Mouse (Mus musculus) midbrain, embryonic 11.5 days (tissue): ENCODE measurements around the gene Tax1bp3. TPM values are rescaled to one million over a fixed set of nuclear protein-coding genes. Genes with fewer than 3 reads are reported as not detected.

Source experiments
- ATAC-seq: fragments of 200-750 bp; cut with Nextera tagmentation; 2 replicates; pipeline ENCODE4 v1.8.0; 2017; ENCODE audit warnings: moderate TSS enrichment, moderate library complexity; ENCODE audit not compliant: low FRiP score
- DNase-seq: peaks from one replicate; pipeline ENCODE4 v3.0.0; 2015; ENCODE audit warnings: low spot score; ENCODE audit errors: missing footprints
- H3K27ac ChIP-seq: fragments of 300-500 bp; sonication (generic); 2 replicates; pipeline ENCODE4 v1.5.1; 2014; ENCODE audit warnings: low read depth, low read length
- H3K27me3 ChIP-seq: fragments of 300-500 bp; sonication (generic); 2 replicates; pipeline ENCODE4 v1.6.1; 2014; ENCODE audit warnings: mild to moderate bottlenecking, low read length, moderate library complexity, mixed read lengths; ENCODE audit not compliant: control insufficient read depth, insufficient read depth
- H3K36me3 ChIP-seq: fragments of 300-500 bp; sonication (generic); 2 replicates; pipeline ENCODE4 v1.6.1; 2014; ENCODE audit warnings: mild to moderate bottlenecking, low read length, moderate library complexity, mixed read lengths; ENCODE audit not compliant: control insufficient read depth, insufficient read depth
- H3K4me1 ChIP-seq: fragments of 300-500 bp; sonication (generic); 2 replicates; pipeline ENCODE4 v1.6.1; 2014; ENCODE audit warnings: low read length; ENCODE audit not compliant: control insufficient read depth, insufficient read depth
- H3K4me2 ChIP-seq: fragments of 300-500 bp; sonication (generic); 2 replicates; pipeline ENCODE4 v1.6.1; 2014; ENCODE audit warnings: mild to moderate bottlenecking, moderate library complexity
- H3K4me3 ChIP-seq: fragments of 300-500 bp; sonication (generic); 2 replicates; pipeline ENCODE4 v1.5.1; 2014; ENCODE audit warnings: low read depth, low read length
- H3K9ac ChIP-seq: fragments of 300-500 bp; sonication (generic); 2 replicates; pipeline ENCODE4 v1.6.1; 2014; ENCODE audit warnings: low read length
- H3K9me3 ChIP-seq: fragments of 300-500 bp; sonication (generic); 2 replicates; pipeline ENCODE4 v1.6.1; 2016; ENCODE audit warnings: low read length; ENCODE audit not compliant: control insufficient read depth
- WGBS: fragments of 180-500 bp; shearing (Covaris S2); extraction: QIAGEN DNeasy Blood & Tissue Kit; methylation state at CpG from one replicate; pipeline ENCODE4 v1.1.7; 2014; 5-methylcytosine and 5-hydroxymethylcytosine counted together
- polyA plus RNA-seq: library from polyadenylated mRNA; unstranded; fragments of >200 nt; fragmentation: Nextera tagmentation; extraction: Ambion mirVana; gene quantifications from 2 replicates; pipeline ENCODE4 v1.2.1, GENCODE M21; 2014

Tax1bp3 gene
- polyA plus RNA-seq, 1 experiment from 2014 or later: 183 TPM

- no peak overlapping the region for H3K4me3 ChIP-seq
- no peak for ATAC-seq
- H3K27ac ChIP-seq: no peak overlapping the region
- H3K9me3 ChIP-seq: no peaks in the 10 kb centered on the region
- H3K4me1 ChIP-seq: no peaks in the 10 kb centered on the region
- WGBS: 51% methylated on average over 11 of the region's 11 CpGs
- H3K9ac ChIP-seq: no peak overlapping the region
- no peaks in the 10 kb centered on the region for H3K36me3 ChIP-seq
- no peaks in the 10 kb centered on the region for H3K27me3 ChIP-seq
- no peak overlapping the region for H3K4me2 ChIP-seq
- DNase-seq: peak; percentile 87
These were observed 30.6 kb upstream of the Tax1bp3 start for GRCm38 (mm10) chr11:73146026-73146974.

GRCm38 (mm10) chr11:73146975-73147365, 29.9 kb upstream of the Tax1bp3 start:
- WGBS: 61% methylated on average over 7 of the region's 7 CpGs

GRCm38 (mm10) chr11:73148209-73148608, 28.7 kb upstream of the Tax1bp3 start:
- no peak overlapping the region for H3K27ac ChIP-seq
- DNase-seq: no peak
- H3K4me2 ChIP-seq: no peak overlapping the region
- H3K36me3 ChIP-seq: no peaks in the 10 kb centered on the region
- no peaks in the 10 kb centered on the region for H3K9me3 ChIP-seq
- WGBS: 75% methylated on average over 9 of the region's 9 CpGs
- no peaks in the 10 kb centered on the region for H3K27me3 ChIP-seq
- no peak overlapping the region for H3K9ac ChIP-seq
- no peaks in the 10 kb centered on the region for H3K4me1 ChIP-seq
- no peak overlapping the region for H3K4me3 ChIP-seq
- no peak for ATAC-seq

More at GRCm38 (mm10) chr11:73146975-73147365, 29.9 kb upstream of the Tax1bp3 start:
- DNase-seq (no peak), ATAC-seq (no peak)
- Histone ChIP-seq H3K36me3 (no peaks in the 10 kb centered on the region), H3K27ac (no peak overlapping the region), H3K27me3 (no peaks in the 10 kb centered on the region), H3K9ac (no peak overlapping the region), H3K9me3 (no peaks in the 10 kb centered on the region), H3K4me2 (no peak overlapping the region), H3K4me1 (no peaks in the 10 kb centered on the region), H3K4me3 (no peak overlapping the region)

- Histone ChIP-seq H3K4me2 (no peak overlapping the region), H3K4me1 (0 out of 2 replicates have a peak, but pooled peaks cover under 1% of the 10 kb centered on the region), H3K27ac (no peak overlapping the region), H3K36me3 (no peaks in the 10 kb centered on the region), H3K4me3 (no peak overlapping the region), H3K9ac (no peak overlapping the region), H3K27me3 (peaks cover 8% of the 10 kb centered on the region), H3K9me3 (no peaks in the 10 kb centered on the region)
- DNase-seq: no peak
- WGBS: 81% methylated on average over 6 of the region's 6 CpGs
- ATAC-seq: no peak
These were observed 21.8 kb upstream of the Tax1bp3 start for GRCm38 (mm10) chr11:73155071-73155470.

GRCm38 (mm10) chr11:73159957-73160810, 16.7 kb upstream of the Tax1bp3 start, which contains the start of gene P2rx5:
TSS of gene P2rx5 (plus strand) at chr11:73160421.
- peaks cover 5% of the 10 kb centered on the region for H3K4me1 ChIP-seq
- ATAC-seq: peak; percentile 64
- no peak within 1 kb of the TSS for H3K27ac ChIP-seq
- H3K4me2 ChIP-seq: peak within 1 kb of the TSS; percentile 68
- WGBS: 4% methylated on average over 49 of the region's 49 CpGs
- no peaks in the 10 kb centered on the region for H3K36me3 ChIP-seq
- H3K9ac ChIP-seq: peak within 1 kb of the TSS; percentile 54
- no peaks in the 10 kb centered on the region for H3K9me3 ChIP-seq
- DNase-seq: peak; percentile 87
- H3K27me3 ChIP-seq: peaks cover 18% of the 10 kb centered on the region
- peak within 1 kb of the TSS; percentile 32 for H3K4me3 ChIP-seq

- no peak for ATAC-seq
- no peaks in the 10 kb centered on the region for H3K36me3 ChIP-seq
- peak overlapping the region; percentile 68 for H3K4me2 ChIP-seq
- no peaks in the 10 kb centered on the region for H3K9me3 ChIP-seq
- 24% methylated on average over 6 of the region's 6 CpGs for WGBS
- no peak overlapping the region for H3K27ac ChIP-seq
- H3K4me3 ChIP-seq: peak overlapping the region; percentile 32
- H3K4me1 ChIP-seq: peaks cover 5% of the 10 kb centered on the region
- peak; percentile 81 for DNase-seq
- H3K27me3 ChIP-seq: peaks cover 18% of the 10 kb centered on the region
- H3K9ac ChIP-seq: no peak overlapping the region; the same call in 1 of the 2 replicates
These were observed 16.1 kb upstream of the Tax1bp3 start for GRCm38 (mm10) chr11:73160811-73161200.

GRCm38 (mm10) chr11:73161616-73162015, 15.3 kb upstream of the Tax1bp3 start:
- DNase-seq: no peak
- H3K36me3 ChIP-seq: no peaks in the 10 kb centered on the region

GRCm38 (mm10) chr11:73162284-73162683, 14.6 kb upstream of the Tax1bp3 start:
- Histone ChIP-seq H3K9me3 (no peaks in the 10 kb centered on the region), H3K4me3 (no peak overlapping the region), H3K9ac (no peak overlapping the region), H3K27ac (no peak overlapping the region), H3K27me3 (peaks cover 18% of the 10 kb centered on the region), H3K4me1 (peaks cover 5% of the 10 kb centered on the region), H3K4me2 (no peak overlapping the region), H3K36me3 (no peaks in the 10 kb centered on the region)
- DNase-seq (no peak), ATAC-seq (no peak)
- 85% methylated on average over 5 of the region's 5 CpGs for WGBS

More at GRCm38 (mm10) chr11:73161616-73162015, 15.3 kb upstream of the Tax1bp3 start:
- Histone ChIP-seq H3K4me3 (no peak overlapping the region), H3K9me3 (no peaks in the 10 kb centered on the region), H3K27me3 (peaks cover 18% of the 10 kb centered on the region), H3K4me1 (peaks cover 5% of the 10 kb centered on the region), H3K9ac (no peak overlapping the region), H3K27ac (no peak overlapping the region), H3K4me2 (no peak overlapping the region)
- 86% methylated on average over 4 of the region's 4 CpGs for WGBS
- ATAC-seq: no peak
